Mouse (Mus musculus) liver, embryonic 14.5 days (tissue): Measurements from ENCODE around the gene Cyp2b19. TPM values are rescaled to one million over a fixed set of nuclear protein-coding genes. Genes with fewer than 3 reads are reported as not detected.

ENCODE experiments used
- ATAC-seq: fragments of 200-750 bp; cut with Nextera tagmentation; 2 replicates; pipeline ENCODE4 v1.8.0; 2017; ENCODE audit warnings: moderate number of reproducible peaks, mild to moderate bottlenecking, moderate library complexity; ENCODE audit not compliant: insufficient read depth
- DNase-seq, 3 experiments: peaks; one replicate each; pipeline ENCODE4 v3.0.0-alpha.2; 2012 to 2013; ENCODE audit warnings: low read depth in 3 of 3, low spot score in 3 of 3
- H3K27ac ChIP-seq: fragments of 300-500 bp; sonication (generic); 2 replicates; pipeline ENCODE4 v1.5.1; 2014; ENCODE audit warnings: moderate library complexity, mild to moderate bottlenecking, control low read depth, inconsistent platforms
- H3K27me3 ChIP-seq: fragments of 300-500 bp; sonication (generic); 2 replicates; pipeline ENCODE4 v1.6.1; 2014; ENCODE audit warnings: mild to moderate bottlenecking, low read length, moderate library complexity; ENCODE audit not compliant: control insufficient read depth, insufficient read depth
- H3K36me3 ChIP-seq: fragments of 300-500 bp; sonication (generic); replicated peaks from 2 replicates; pipeline ENCODE4 v1.6.1; 2014; ENCODE audit warnings: low read depth; ENCODE audit not compliant: control insufficient read depth, insufficient read depth
- H3K4me1 ChIP-seq, 2 experiments: fragments of 200-500 bp in 1 of 2; fragments of 300-500 bp in 1 of 2; sonication (generic) in 1 of 2; replicated peaks; 2 replicates each; pipeline ENCODE4 v1.6.1; 2012 to 2014; ENCODE audit warnings: antibody characterized with exemption in 1 of 2, inconsistent platforms in 1 of 2, low read length in 1 of 2; ENCODE audit not compliant: control insufficient read depth in 2 of 2, insufficient read depth in 2 of 2
- H3K4me2 ChIP-seq: fragments of 300-500 bp; sonication (generic); 2 replicates; pipeline ENCODE4 v1.6.1; 2014; ENCODE audit warnings: low read depth, mild to moderate bottlenecking, control low read depth, moderate library complexity
- H3K4me3 ChIP-seq, 2 experiments: fragments of 200-500 bp in 1 of 2; fragments of 300-500 bp in 1 of 2; sonication (generic) in 1 of 2; 2 replicates each; pipeline ENCODE4 v1.5.1; 2012 to 2014; ENCODE audit warnings: low read depth in 2 of 2, low read length in 2 of 2, mild to moderate bottlenecking in 2 of 2, control low read depth in 1 of 2, inconsistent platforms in 1 of 2, moderate library complexity in 1 of 2; ENCODE audit not compliant: insufficient read depth in 1 of 2
- H3K9ac ChIP-seq: fragments of 300-500 bp; sonication (generic); replicated peaks from 2 replicates; pipeline ENCODE4 v1.6.1; 2014; ENCODE audit warnings: mild to moderate bottlenecking, control low read depth, moderate library complexity
- H3K9me3 ChIP-seq: fragments of 300-500 bp; sonication (generic); 2 replicates; pipeline ENCODE4 v1.6.1; 2016; ENCODE audit warnings: low read length, mixed read lengths; ENCODE audit not compliant: control insufficient read depth
- CTCF ChIP-seq: IDR thresholded peaks from 2 replicates; pipeline ENCODE4 v1.5.1; 2016; ENCODE audit warnings: antibody characterized with exemption, low read depth, control low read depth
- EP300 ChIP-seq: IDR thresholded peaks from 2 replicates; pipeline ENCODE4 v1.6.1; 2016; ENCODE audit warnings: antibody characterized with exemption, low read depth
- WGBS: fragments of 180-500 bp; shearing (Covaris S2); extraction: QIAGEN DNeasy Blood & Tissue Kit; methylation state at CpG from one replicate; pipeline ENCODE4 v1.1.7; 2014; ENCODE audit not compliant: insufficient replicate concordance; 5-methylcytosine and 5-hydroxymethylcytosine counted together
- polyA plus RNA-seq, 2 experiments: library from polyadenylated mRNA; depleted of rRNA in 1 of 2; stranded (reverse) in 1 of 2; unstranded in 1 of 2; fragments of >200 nt; fragmentation: Nextera tagmentation in 1 of 2; extraction: Ambion mirVana in 1 of 2; gene quantifications; 2 replicates each; pipeline versions ENCODE4 v1.2.1 to v1.2.3; 2012 to 2014

The Cyp2b19 gene
- polyA plus RNA-seq, 2 experiments = not detected

DNA sequence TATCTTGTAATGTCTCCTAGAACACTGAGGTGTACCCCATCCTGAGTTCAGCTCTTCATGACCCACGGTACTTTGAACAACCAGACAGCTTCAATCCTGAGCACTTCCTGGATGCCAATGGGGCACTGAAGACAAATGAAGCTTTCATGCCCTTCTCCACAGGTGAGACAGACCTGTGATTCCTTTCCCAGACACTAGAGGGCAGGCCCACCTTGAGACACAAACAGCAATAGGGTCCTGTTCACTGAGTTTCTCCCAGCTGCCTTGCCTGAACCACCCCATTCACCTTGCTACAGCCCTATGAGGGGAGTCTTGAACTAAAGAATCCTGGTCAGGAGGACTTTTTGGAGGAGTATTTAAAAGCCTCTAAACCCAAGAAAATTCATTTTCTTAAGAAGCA is 10.1 kb downstream of the Cyp2b19 start:
- no peak for TF ChIP-seq EP300
- TF ChIP-seq CTCF = peak; percentile 48; the same call in 1 of the 2 replicates
- Histone ChIP-seq H3K9ac (no peak overlapping the region), H3K36me3 (no peaks in the 10 kb centered on the region), H3K27ac (no peak overlapping the region), H3K4me3 (no peak overlapping the region), H3K4me2 (no peak overlapping the region), H3K4me1 (no peaks in the 10 kb centered on the region), H3K27me3 (no peaks in the 10 kb centered on the region), H3K9me3 (no peaks in the 10 kb centered on the region)
- WGBS = 50% methylated on average over 1 of the region's 1 CpGs
- DNase-seq (no peak), ATAC-seq (no peak)

DNA sequence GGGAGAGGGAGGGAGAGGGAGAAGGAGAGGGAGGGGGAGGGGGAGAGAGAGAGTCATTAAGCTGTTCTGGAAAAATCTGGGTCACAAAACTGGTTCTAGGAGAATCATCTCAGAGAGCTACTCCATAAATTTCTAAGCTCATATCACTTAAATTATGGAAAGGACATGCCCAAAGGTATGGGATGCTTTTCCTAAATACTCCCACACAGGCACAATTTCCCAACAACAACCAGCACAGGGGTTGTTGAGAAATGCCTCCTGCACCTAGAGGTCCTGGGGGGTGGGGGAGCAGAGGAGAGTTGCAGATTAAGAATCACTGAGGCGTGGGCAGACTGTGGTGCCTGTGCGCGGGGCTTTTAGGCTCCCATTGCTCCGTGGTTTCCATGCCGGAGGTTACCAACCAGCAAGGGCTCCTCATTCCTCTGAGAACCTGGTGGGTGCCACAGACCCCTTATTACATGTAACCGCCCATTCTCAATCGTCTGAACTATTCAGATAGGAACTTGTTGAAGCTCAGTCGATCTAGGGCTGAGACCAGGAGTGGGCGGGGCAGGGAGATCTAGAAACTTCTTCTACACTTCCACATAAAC is 13.0 kb downstream of the Cyp2b19 start:
- ATAC-seq (no peak), DNase-seq (no peak)
- Histone ChIP-seq H3K36me3 (no peaks in the 10 kb centered on the region), H3K4me1 (no peaks in the 10 kb centered on the region), H3K27ac (no peak overlapping the region), H3K4me3 (no peak overlapping the region), H3K27me3 (no peaks in the 10 kb centered on the region), H3K9ac (no peak overlapping the region), H3K9me3 (no peaks in the 10 kb centered on the region), H3K4me2 (no peak overlapping the region)
- WGBS = 62% methylated on average over 9 of the region's 9 CpGs
- TF ChIP-seq CTCF (no peak), EP300 (no peak)

DNA sequence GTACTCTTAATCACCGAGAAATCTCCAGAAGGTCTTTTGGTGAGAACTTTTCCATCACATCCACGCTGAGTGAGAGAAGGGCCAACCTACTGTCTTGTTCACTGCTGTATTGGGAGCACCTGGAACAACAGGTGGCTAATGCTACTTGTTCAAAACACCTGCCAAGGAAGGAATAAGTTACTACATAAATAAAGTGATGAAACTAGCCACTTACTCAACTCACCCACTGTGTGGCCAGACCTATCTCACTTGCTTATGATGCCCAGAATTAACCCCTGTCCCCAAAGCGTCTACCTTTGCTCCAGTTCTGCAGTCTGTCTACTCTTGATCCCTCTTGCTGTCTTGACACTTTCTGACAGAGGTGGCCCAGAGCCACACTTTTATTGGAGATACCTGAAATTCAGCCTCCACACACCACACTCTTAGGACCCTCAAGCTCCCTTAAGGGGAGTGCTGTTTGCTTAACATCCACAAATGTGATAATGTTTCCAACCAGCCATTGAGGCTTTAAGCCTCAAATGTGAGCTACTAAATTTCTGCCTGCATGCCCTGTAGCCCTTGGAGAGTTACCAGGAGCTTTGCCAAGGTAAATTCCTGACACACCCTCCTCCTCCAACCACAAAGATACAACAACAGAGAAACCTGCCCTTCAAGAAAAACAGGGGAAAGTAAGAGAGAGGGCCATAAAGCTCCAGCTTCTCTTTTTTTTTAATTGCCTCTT is 16.1 kb downstream of the Cyp2b19 start:
- Histone ChIP-seq H3K9ac (no peak overlapping the region), H3K27ac (no peak overlapping the region), H3K4me2 (no peak overlapping the region), H3K4me3 (no peak overlapping the region), H3K36me3 (no peaks in the 10 kb centered on the region), H3K27me3 (no peaks in the 10 kb centered on the region), H3K4me1 (no peaks in the 10 kb centered on the region), H3K9me3 (no peaks in the 10 kb centered on the region)
- ATAC-seq (no peak), DNase-seq (no peak)
- TF ChIP-seq CTCF (no peak), EP300 (no peak)
- WGBS = 46% methylated on average over 3 of the region's 3 CpGs

DNA sequence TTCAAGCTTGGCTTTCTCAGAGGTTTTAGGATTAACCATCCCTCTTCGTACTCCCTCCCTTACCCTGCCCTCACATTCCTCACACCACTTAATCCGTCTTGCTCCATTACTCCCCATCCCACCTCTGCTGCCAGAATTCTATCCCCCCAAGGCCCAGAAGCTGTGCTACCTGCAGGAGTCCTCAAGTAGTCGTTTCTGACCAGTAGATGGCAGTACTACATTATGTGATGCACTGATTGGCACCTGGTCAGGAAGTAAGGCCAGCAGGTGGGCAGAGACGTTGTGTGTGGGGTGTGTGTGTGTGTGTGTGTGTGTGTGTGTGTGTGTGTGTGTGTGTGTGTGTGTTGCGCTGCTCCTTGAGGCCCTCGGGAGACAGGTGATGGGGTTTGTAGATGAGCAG is 18.9 kb downstream of the Cyp2b19 start:
- DNase-seq (no peak), ATAC-seq (no peak)
- H3K4me2 ChIP-seq = no peak overlapping the region
- 13% methylated on average over 6 of the region's 6 CpGs for WGBS
- H3K36me3 ChIP-seq = no peaks in the 10 kb centered on the region
- no peak for TF ChIP-seq EP300
- peak; percentile 54 for TF ChIP-seq CTCF
- no peaks in the 10 kb centered on the region for H3K4me1 ChIP-seq
- no peaks in the 10 kb centered on the region for H3K27me3 ChIP-seq
- no peak overlapping the region for H3K4me3 ChIP-seq
- no peak overlapping the region for H3K9ac ChIP-seq
- H3K27ac ChIP-seq = no peak overlapping the region
- H3K9me3 ChIP-seq = no peaks in the 10 kb centered on the region

DNA sequence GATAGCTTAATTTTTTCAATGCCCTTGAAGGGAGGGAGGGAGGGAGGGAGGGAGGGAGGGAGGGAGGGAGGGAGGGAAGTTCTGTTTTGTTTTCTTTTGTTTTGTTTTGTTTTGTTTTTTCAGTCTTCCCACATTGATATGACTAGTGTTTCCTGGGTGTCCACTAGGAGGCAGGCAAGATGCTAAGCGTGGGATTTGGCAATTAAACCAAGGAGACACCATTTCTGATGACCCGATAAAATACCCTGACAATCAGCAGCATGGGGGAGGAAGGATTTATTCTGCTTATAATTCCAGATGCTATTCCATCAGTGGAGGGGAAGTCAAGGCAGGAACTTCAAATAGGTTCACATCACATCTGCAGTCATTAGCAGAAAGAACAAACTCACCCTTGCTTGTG is 20.9 kb downstream of the Cyp2b19 start:
- Histone ChIP-seq H3K9ac (no peak overlapping the region), H3K4me1 (no peaks in the 10 kb centered on the region), H3K27ac (no peak overlapping the region), H3K27me3 (no peaks in the 10 kb centered on the region), H3K4me2 (no peak overlapping the region), H3K9me3 (no peaks in the 10 kb centered on the region), H3K4me3 (no peak overlapping the region), H3K36me3 (no peaks in the 10 kb centered on the region)
- TF ChIP-seq EP300 (no peak), CTCF (no peak)
- ATAC-seq (no peak), DNase-seq (no peak)
- WGBS = 29% methylated on average over 2 of the region's 2 CpGs
